Mouse (Mus musculus): Measurements from ENCODE around the gene Usp28.

DNA sequence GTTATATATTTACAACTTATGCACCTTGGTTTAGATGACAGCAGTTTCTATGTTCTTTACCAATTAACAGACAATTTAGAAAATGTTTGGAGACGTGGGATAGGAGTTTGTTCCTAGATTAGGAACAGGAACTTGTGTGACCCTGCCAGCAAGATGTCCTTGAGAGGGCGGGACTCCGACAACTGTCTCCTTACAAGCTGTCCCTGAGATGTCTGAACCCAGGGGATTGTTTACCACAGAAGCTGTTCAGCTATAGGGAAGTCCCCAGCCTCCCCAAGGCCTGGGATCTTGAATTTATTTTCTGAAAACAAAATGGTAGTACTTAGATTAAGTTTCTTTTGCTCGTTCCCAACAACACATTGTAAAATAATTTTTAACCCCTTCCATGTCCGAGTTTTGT, 65.7 kb downstream of the Usp28 start:
- TF ChIP-seq CTCF (conservative IDR thresholded peaks at IDR 0.05; ENCODE audit: low read length) (no peak), POU5F1 (IDR thresholded peaks at IDR 0.05; ENCODE audit: borderline replicate concordance, low read length) (no peak), NANOG (IDR thresholded peaks at IDR 0.05; ENCODE audit: borderline replicate concordance, low read length) (no peak)

Measured in E14TG2a.4 (cell line).